Mouse (Mus musculus) spleen, adult 12 weeks (tissue): Measurements from ENCODE around the gene Cx3cl1.

Experiments used
- DNase-seq: peaks from one replicate; pipeline ENCODE4 v3.0.0; 2022; ENCODE audit warnings: low spot score

Cx3cl1 gene

GRCm38 (mm10) chr8:94773700-94774171, 1.9 kb downstream of the Cx3cl1 start:
- DNase-seq = no peak

GRCm38 (mm10) chr8:94774601-94775000, 2.8 kb downstream of the Cx3cl1 start:
- DNase-seq = no peak

- no peak for DNase-seq
These were observed 4.5 kb downstream of the Cx3cl1 start for GRCm38 (mm10) chr8:94776346-94776745.

- DNase-seq = no peak
These were observed 6.2 kb downstream of the Cx3cl1 start for GRCm38 (mm10) chr8:94778036-94778435.

- DNase-seq = no peak
These were observed 6.7 kb downstream of the Cx3cl1 start for GRCm38 (mm10) chr8:94778473-94778872.

GRCm38 (mm10) chr8:94778895-94779533, 7.2 kb downstream of the Cx3cl1 start:
- no peak for DNase-seq

- no peak for DNase-seq
These were observed 7.9 kb downstream of the Cx3cl1 start for GRCm38 (mm10) chr8:94779534-94780294.

GRCm38 (mm10) chr8:94780491-94781154, 8.8 kb downstream of the Cx3cl1 start:
- no peak for DNase-seq

GRCm38 (mm10) chr8:94781155-94781837, 9.5 kb downstream of the Cx3cl1 start:
- no peak for DNase-seq

GRCm38 (mm10) chr8:94781838-94782235, 10.0 kb downstream of the Cx3cl1 start:
- DNase-seq = no peak

- DNase-seq = no peak
These were observed 12.1 kb downstream of the Cx3cl1 start for GRCm38 (mm10) chr8:94783890-94784289.

GRCm38 (mm10) chr8:94785247-94785985, 13.6 kb downstream of the Cx3cl1 start:
- peak; percentile 61 for DNase-seq

GRCm38 (mm10) chr8:94785995-94786595, 14.3 kb downstream of the Cx3cl1 start:
- no peak for DNase-seq

- DNase-seq = peak; percentile 73
These were observed 16.0 kb downstream of the Cx3cl1 start for GRCm38 (mm10) chr8:94787524-94788501.

- DNase-seq = no peak
These were observed 17.6 kb downstream of the Cx3cl1 start for GRCm38 (mm10) chr8:94789256-94789955.

GRCm38 (mm10) chr8:94794368-94794767, 22.6 kb downstream of the Cx3cl1 start:
- no peak for DNase-seq

- no peak for DNase-seq
These were observed 23.0 kb downstream of the Cx3cl1 start for GRCm38 (mm10) chr8:94794782-94795181.

GRCm38 (mm10) chr8:94800278-94800968, 28.6 kb downstream of the Cx3cl1 start:
- no peak for DNase-seq
